Mouse (Mus musculus): ENCODE measurements at regions not wholly inside any gene's neighbourhood (a gene's known extent, or its start where the extent isn't known, plus 50 kb on each side); places are given as distances from the start of the nearest gene placed in this dataset.
"Not testable (repeated sequence)": the region's sequence is repeated elsewhere in the genome, so short reads cannot be mapped to it uniquely, and the experiment has no call there.

GRCm38 (mm10) chr7:73251187-73251740, 124.0 kb upstream of the Rgma start:
- Histone ChIP-seq H3K4me1 (replicated peaks) (peaks cover 10% of the 10 kb centered on the region; the same call in 1 of the 2 replicates), H3K27ac (no peak overlapping the region), H3K9ac (no peak overlapping the region), H3K4me2 (no peak overlapping the region), H3K36me3 (no peaks in the 10 kb centered on the region), H3K4me3 (no peak overlapping the region), H3K9me3 (no peaks in the 10 kb centered on the region), H3K27me3 (no peaks in the 10 kb centered on the region)
- WGBS, result 56% methylated on average over 6 of the region's 6 CpGs
- ATAC-seq (ENCODE audit: low FRiP score), result no peak

- ATAC-seq (ENCODE audit: low FRiP score); H3K9ac ChIP-seq; H3K36me3 ChIP-seq; H3K9me3 ChIP-seq; H3K27me3 ChIP-seq; H3K27ac ChIP-seq; H3K4me3 ChIP-seq; H3K4me2 ChIP-seq: not testable (repeated sequence)
- H3K4me1 ChIP-seq (replicated peaks), result peaks cover 10% of the 10 kb centered on the region; the same call in 1 of the 2 replicates
- WGBS, result 87% methylated on average over 7 of the region's 7 CpGs
Observed at GRCm38 (mm10) chr7:73254972-73255371, 120.3 kb upstream of the Rgma start.

GRCm38 (mm10) chr7:73260140-73260539, 115.2 kb upstream of the Rgma start:
- H3K9me3 ChIP-seq, result no peaks in the 10 kb centered on the region; the same call in 1 of the 2 replicates
- 93% methylated on average over 4 of the region's 4 CpGs for WGBS

GRCm38 (mm10) chr7:73261750-73262149, 113.6 kb upstream of the Rgma start:
- Histone ChIP-seq H3K27me3 (no peaks in the 10 kb centered on the region), H3K27ac (no peak overlapping the region), H3K4me2 (no peak overlapping the region), H3K4me3 (no peak overlapping the region), H3K9ac (no peak overlapping the region), H3K9me3 (no peaks in the 10 kb centered on the region; the same call in 1 of the 2 replicates), H3K36me3 (no peaks in the 10 kb centered on the region), H3K4me1 (replicated peaks) (peaks cover 13% of the 10 kb centered on the region)
- ATAC-seq (ENCODE audit: low FRiP score), result no peak
- 45% methylated on average over 5 of the region's 5 CpGs for WGBS

More at GRCm38 (mm10) chr7:73260140-73260539, 115.2 kb upstream of the Rgma start:
- Histone ChIP-seq H3K4me3 (no peak overlapping the region), H3K27me3 (no peaks in the 10 kb centered on the region), H3K4me2 (no peak overlapping the region), H3K27ac (no peak overlapping the region), H3K9ac (no peak overlapping the region), H3K4me1 (replicated peaks) (peaks cover 13% of the 10 kb centered on the region), H3K36me3 (no peaks in the 10 kb centered on the region)
- no peak for ATAC-seq (ENCODE audit: low FRiP score)

- Histone ChIP-seq H3K4me2 (no peak overlapping the region), H3K9ac (no peak overlapping the region), H3K4me1 (replicated peaks) (peaks cover 13% of the 10 kb centered on the region), H3K4me3 (no peak overlapping the region), H3K27ac (no peak overlapping the region), H3K9me3 (no peaks in the 10 kb centered on the region; the same call in 1 of the 2 replicates), H3K27me3 (no peaks in the 10 kb centered on the region), H3K36me3 (no peaks in the 10 kb centered on the region)
- ATAC-seq (ENCODE audit: low FRiP score), result no peak
- 33% methylated on average over 3 of the region's 3 CpGs for WGBS
Observed at GRCm38 (mm10) chr7:73262526-73262925, 112.8 kb upstream of the Rgma start.

- Histone ChIP-seq H3K9ac (no peak overlapping the region), H3K4me2 (no peak overlapping the region), H3K4me1 (replicated peaks) (no peaks in the 10 kb centered on the region), H3K36me3 (no peaks in the 10 kb centered on the region), H3K4me3 (no peak overlapping the region), H3K27ac (no peak overlapping the region), H3K9me3 (no peaks in the 10 kb centered on the region), H3K27me3 (no peaks in the 10 kb centered on the region)
- WGBS, result 93% methylated on average over 3 of the region's 3 CpGs
- no peak for ATAC-seq (ENCODE audit: low FRiP score)
Observed at GRCm38 (mm10) chr7:73269626-73270025, 105.7 kb upstream of the Rgma start.

- H3K9ac ChIP-seq, result no peak overlapping the region
- no peak overlapping the region for H3K4me3 ChIP-seq
- no peaks in the 10 kb centered on the region for H3K9me3 ChIP-seq
- ATAC-seq (ENCODE audit: low FRiP score), result no peak
- no peak overlapping the region for H3K4me2 ChIP-seq
- no peaks in the 10 kb centered on the region for H3K27me3 ChIP-seq
- no peaks in the 10 kb centered on the region for H3K4me1 ChIP-seq (replicated peaks)
- 79% methylated on average over 1 of the region's 1 CpGs for WGBS
- no peaks in the 10 kb centered on the region for H3K36me3 ChIP-seq
- no peak overlapping the region for H3K27ac ChIP-seq
Observed at GRCm38 (mm10) chr7:73272787-73273186, 102.5 kb upstream of the Rgma start.

- 86% methylated on average over 9 of the region's 9 CpGs for WGBS
- no peak for ATAC-seq (ENCODE audit: low FRiP score)
- H3K4me2 ChIP-seq, result no peak overlapping the region
- no peaks in the 10 kb centered on the region for H3K4me1 ChIP-seq (replicated peaks)
- no peak overlapping the region for H3K9ac ChIP-seq
- H3K9me3 ChIP-seq, result no peaks in the 10 kb centered on the region
- no peak overlapping the region for H3K4me3 ChIP-seq
- no peak overlapping the region for H3K27ac ChIP-seq
- H3K27me3 ChIP-seq, result no peaks in the 10 kb centered on the region
- H3K36me3 ChIP-seq, result no peaks in the 10 kb centered on the region
Observed at GRCm38 (mm10) chr7:73275814-73276271, 99.5 kb upstream of the Rgma start.

- no peak overlapping the region for H3K9ac ChIP-seq
- no peak overlapping the region for H3K4me3 ChIP-seq
- no peak for ATAC-seq (ENCODE audit: low FRiP score)
- H3K27me3 ChIP-seq, result no peaks in the 10 kb centered on the region
- no peaks in the 10 kb centered on the region for H3K9me3 ChIP-seq
- no peak overlapping the region for H3K4me2 ChIP-seq
- no peaks in the 10 kb centered on the region for H3K4me1 ChIP-seq (replicated peaks)
- no peaks in the 10 kb centered on the region for H3K36me3 ChIP-seq
- H3K27ac ChIP-seq, result no peak overlapping the region
- 87% methylated on average over 6 of the region's 6 CpGs for WGBS
Observed at GRCm38 (mm10) chr7:73278616-73279015, 96.7 kb upstream of the Rgma start.

- no peak overlapping the region for H3K4me3 ChIP-seq
Observed at GRCm38 (mm10) chr7:73279936-73280445, 95.3 kb upstream of the Rgma start.

GRCm38 (mm10) chr7:73286244-73286643, 89.1 kb upstream of the Rgma start:
- H3K9ac ChIP-seq, result no peak overlapping the region
- H3K4me2 ChIP-seq, result no peak overlapping the region
- H3K4me3 ChIP-seq, result no peak overlapping the region
- H3K9me3 ChIP-seq, result no peaks in the 10 kb centered on the region
- WGBS, result 90% methylated on average over 5 of the region's 5 CpGs
- no peak for ATAC-seq (ENCODE audit: low FRiP score)
- no peaks in the 10 kb centered on the region for H3K27me3 ChIP-seq
- H3K4me1 ChIP-seq (replicated peaks), result no peaks in the 10 kb centered on the region
- no peak overlapping the region for H3K27ac ChIP-seq
- no peaks in the 10 kb centered on the region for H3K36me3 ChIP-seq

More at GRCm38 (mm10) chr7:73279936-73280445, 95.3 kb upstream of the Rgma start:
- no peaks in the 10 kb centered on the region for H3K36me3 ChIP-seq
- H3K4me1 ChIP-seq (replicated peaks), result no peaks in the 10 kb centered on the region
- no peak for ATAC-seq (ENCODE audit: low FRiP score)
- no peak overlapping the region for H3K4me2 ChIP-seq
- WGBS, result 95% methylated on average over 4 of the region's 4 CpGs
- no peak overlapping the region for H3K9ac ChIP-seq
- no peak overlapping the region for H3K27ac ChIP-seq
- H3K9me3 ChIP-seq, result no peaks in the 10 kb centered on the region
- H3K27me3 ChIP-seq, result no peaks in the 10 kb centered on the region

GRCm38 (mm10) chr7:73293337-73293736, 82.0 kb upstream of the Rgma start:
- Histone ChIP-seq H3K27me3 (no peaks in the 10 kb centered on the region), H3K27ac (no peak overlapping the region), H3K4me1 (replicated peaks) (no peaks in the 10 kb centered on the region), H3K9ac (no peak overlapping the region), H3K4me2 (no peak overlapping the region), H3K36me3 (no peaks in the 10 kb centered on the region), H3K9me3 (no peaks in the 10 kb centered on the region; the same call in 1 of the 2 replicates), H3K4me3 (no peak overlapping the region)
- 75% methylated on average over 4 of the region's 4 CpGs for WGBS
- ATAC-seq (ENCODE audit: low FRiP score), result no peak

GRCm38 (mm10) chr7:73294399-73294798, 80.9 kb upstream of the Rgma start:
- Histone ChIP-seq H3K27ac (no peak overlapping the region), H3K4me2 (no peak overlapping the region), H3K36me3 (no peaks in the 10 kb centered on the region), H3K4me1 (replicated peaks) (no peaks in the 10 kb centered on the region), H3K9ac (no peak overlapping the region), H3K4me3 (no peak overlapping the region), H3K27me3 (no peaks in the 10 kb centered on the region), H3K9me3 (no peaks in the 10 kb centered on the region; the same call in 1 of the 2 replicates)
- 94% methylated on average over 6 of the region's 6 CpGs for WGBS
- ATAC-seq (ENCODE audit: low FRiP score), result no peak

All from hindbrain, embryonic 13.5 days (tissue).